Mouse (Mus musculus) E14TG2a.4 (cell line): Measurements from ENCODE around the gene Vav1.

Experiments used
- H3K27me3 ChIP-seq: 2 replicates; pipeline ENCODE4 v1.6.1; 2014; ENCODE audit warnings: low read length, control low read depth; ENCODE audit not compliant: insufficient read depth
- H3K36me3 ChIP-seq: 2 replicates; pipeline ENCODE4 v1.6.1; 2014; ENCODE audit warnings: low read length, control low read depth; ENCODE audit not compliant: insufficient read depth
- H3K4me1 ChIP-seq: replicated peaks from 2 replicates; pipeline ENCODE4 v1.6.1; 2014; ENCODE audit warnings: low read depth, low read length, control low read depth
- H3K4me3 ChIP-seq: replicated peaks from 2 replicates; pipeline ENCODE4 v1.5.1; 2014; ENCODE audit warnings: mild to moderate bottlenecking, low read length
- H3K9me3 ChIP-seq: 2 replicates; pipeline ENCODE4 v1.6.1; 2014; ENCODE audit warnings: low read length, control low read depth
- CTCF ChIP-seq: conservative IDR thresholded peaks from 2 replicates; pipeline ENCODE4 v1.5.1; 2014; ENCODE audit warnings: low read length
- NANOG ChIP-seq: IDR thresholded peaks from 2 replicates; pipeline ENCODE4 v1.6.1; 2014; ENCODE audit warnings: borderline replicate concordance, low read length, mixed read lengths
- POU5F1 ChIP-seq: IDR thresholded peaks from 2 replicates; pipeline ENCODE4 v1.6.1; 2014; ENCODE audit warnings: low read length, borderline replicate concordance

Gene Vav1

GRCm38 (mm10) chr17:57278943-57279590, at the start of gene Vav1:
Gene Vav1, plus strand, starts transcription at chr17:57279100.
- TF ChIP-seq CTCF (no peak), POU5F1 (no peak), NANOG (no peak)
- Histone ChIP-seq H3K36me3 (no peaks in the 10 kb centered on the region), H3K4me1 (peaks cover 46% of the 10 kb centered on the region), H3K27me3 (peaks cover 70% of the 10 kb centered on the region), H3K9me3 (no peaks in the 10 kb centered on the region), H3K4me3 (peak within 1 kb of the TSS; percentile 71)

GRCm38 (mm10) chr17:57229851-57230727, 48.8 kb upstream of the Vav1 start:
- no peak overlapping the region for H3K4me3 ChIP-seq
- peaks cover 7% of the 10 kb centered on the region for H3K4me1 ChIP-seq
- peaks cover 10% of the 10 kb centered on the region for H3K36me3 ChIP-seq
- H3K27me3 ChIP-seq, result peaks cover 32% of the 10 kb centered on the region
- no peak for TF ChIP-seq POU5F1
- TF ChIP-seq NANOG, result no peak
- TF ChIP-seq CTCF, result no peak
- no peaks in the 10 kb centered on the region for H3K9me3 ChIP-seq

- peaks cover 13% of the 10 kb centered on the region for H3K36me3 ChIP-seq
Observed at GRCm38 (mm10) chr17:57230728-57231125, 48.2 kb upstream of the Vav1 start.

GRCm38 (mm10) chr17:57231321-57231771, 47.6 kb upstream of the Vav1 start:
- TF ChIP-seq CTCF (no peak), POU5F1 (no peak), NANOG (no peak)
- Histone ChIP-seq H3K9me3 (no peaks in the 10 kb centered on the region), H3K4me1 (peaks cover 14% of the 10 kb centered on the region), H3K4me3 (no peak overlapping the region), H3K27me3 (peaks cover 20% of the 10 kb centered on the region), H3K36me3 (peaks cover 19% of the 10 kb centered on the region)

More at GRCm38 (mm10) chr17:57230728-57231125, 48.2 kb upstream of the Vav1 start:
- Histone ChIP-seq H3K27me3 (peaks cover 26% of the 10 kb centered on the region), H3K4me3 (no peak overlapping the region), H3K4me1 (peaks cover 11% of the 10 kb centered on the region), H3K9me3 (no peaks in the 10 kb centered on the region)
- no peak for TF ChIP-seq POU5F1
- TF ChIP-seq CTCF, result no peak
- TF ChIP-seq NANOG, result no peak

GRCm38 (mm10) chr17:57232200-57232599, 46.7 kb upstream of the Vav1 start:
- no peaks in the 10 kb centered on the region for H3K9me3 ChIP-seq
- no peak overlapping the region for H3K4me3 ChIP-seq
- no peak for TF ChIP-seq CTCF
- TF ChIP-seq POU5F1, result no peak
- TF ChIP-seq NANOG, result no peak
- peaks cover 28% of the 10 kb centered on the region for H3K36me3 ChIP-seq
- peaks cover 14% of the 10 kb centered on the region for H3K4me1 ChIP-seq
- H3K27me3 ChIP-seq, result peaks cover 12% of the 10 kb centered on the region

GRCm38 (mm10) chr17:57233038-57233437, 45.9 kb upstream of the Vav1 start:
- Histone ChIP-seq H3K27me3 (peaks cover 6% of the 10 kb centered on the region; the same call in 1 of the 2 replicates), H3K9me3 (no peaks in the 10 kb centered on the region), H3K4me3 (no peak overlapping the region), H3K4me1 (peaks cover 14% of the 10 kb centered on the region), H3K36me3 (peaks cover 36% of the 10 kb centered on the region)
- TF ChIP-seq POU5F1 (no peak), CTCF (no peak), NANOG (no peak)

GRCm38 (mm10) chr17:57234254-57234928, 44.5 kb upstream of the Vav1 start:
- no peak for TF ChIP-seq NANOG
- TF ChIP-seq CTCF, result no peak
- TF ChIP-seq POU5F1, result no peak
- Histone ChIP-seq H3K4me1 (peaks cover 14% of the 10 kb centered on the region), H3K9me3 (no peaks in the 10 kb centered on the region), H3K36me3 (peaks cover 38% of the 10 kb centered on the region), H3K4me3 (no peak overlapping the region), H3K27me3 (no peaks in the 10 kb centered on the region)

GRCm38 (mm10) chr17:57235803-57236202, 43.1 kb upstream of the Vav1 start:
- H3K4me3 ChIP-seq, result no peak overlapping the region
- H3K4me1 ChIP-seq, result peaks cover 14% of the 10 kb centered on the region
- no peak for TF ChIP-seq NANOG
- TF ChIP-seq POU5F1, result no peak
- no peaks in the 10 kb centered on the region for H3K9me3 ChIP-seq
- H3K36me3 ChIP-seq, result peaks cover 38% of the 10 kb centered on the region
- H3K27me3 ChIP-seq, result no peaks in the 10 kb centered on the region
